Mouse (Mus musculus) ES-E14 (cell line): Measurements from ENCODE around the gene Nbdy.

Experiments used
- CHD2 ChIP-seq: IDR thresholded peaks from 2 replicates; pipeline ENCODE4 v1.6.1; 2014; ENCODE audit warnings: mild to moderate bottlenecking, low read depth, low read length, inconsistent platforms
- HCFC1 ChIP-seq: IDR thresholded peaks from 2 replicates; pipeline ENCODE4 v1.6.1; 2012; ENCODE audit warnings: low read length, inconsistent platforms, borderline replicate concordance; ENCODE audit not compliant: insufficient read depth
- ZNF384 ChIP-seq: IDR thresholded peaks from 2 replicates; pipeline ENCODE4 v1.6.1; 2012; ENCODE audit warnings: low read depth, low read length, inconsistent platforms

DNA sequence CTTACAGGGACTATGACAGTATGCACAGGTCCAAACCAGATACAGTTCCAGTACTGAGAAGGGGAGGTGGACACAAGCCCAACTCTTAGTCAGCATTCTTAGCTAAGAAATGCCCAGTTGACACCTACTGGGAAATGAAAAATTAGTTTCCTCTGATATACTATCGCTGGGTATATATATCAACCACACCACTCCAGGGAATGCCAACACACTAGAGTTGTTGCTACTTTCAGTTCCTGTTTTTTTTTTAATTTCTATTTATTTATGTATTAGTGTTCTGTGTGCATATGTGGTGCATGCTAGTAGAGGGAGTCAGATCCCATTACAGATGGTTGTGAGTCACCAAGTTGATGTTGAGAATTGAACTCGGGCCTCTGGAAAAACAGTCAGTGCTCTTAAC lies 6.7 kb upstream of the Nbdy start:
- TF ChIP-seq CHD2 (no peak), HCFC1 (no peak), ZNF384 (no peak)
